11 mouse cellular contexts compared by ENCODE assay signal in genomic region chr10:81286586-81286985, GRCm38 (mm10). TPM values are rescaled to one million over a fixed set of nuclear protein-coding genes. Genes with fewer than 3 reads are reported as not detected.
DNase-seq lines count a peak whose midpoint lies in the region; ATAC-seq and TF ChIP-seq lines count a peak whose summit lies in the region.
"Had no signal": no experiment of that assay in that cellular context is flagged by ENCODE, and none has a peak within 500 bp of the region (broad histone marks: within the 10 kb centered on the region; RNA-seq: fewer than 3 reads in every experiment).

No protein-coding gene starts in this region.

- 40% methylated on average over 6 of the region's 6 CpGs for WGBS in limb, embryonic 14.5 days
- WGBS in limb, embryonic 10.5 days: 28% methylated on average over 6 of the region's 6 CpGs
- 27% methylated on average over 6 of the region's 6 CpGs for WGBS in intestine, embryonic 16.5 days
- 28% methylated on average over 6 of the region's 6 CpGs for WGBS in liver, embryonic 12.5 days (ENCODE audit: insufficient replicate concordance)
- WGBS in stomach, embryonic 14.5 days: 32% methylated on average over 6 of the region's 6 CpGs
- WGBS in cerebellum, adult 2 months: 64% methylated on average over 6 of the region's 6 CpGs

- TF ChIP-seq POLR2A in limb, embryonic 14.5 days (IDR thresholded peaks at IDR 0.05; ENCODE audit: borderline replicate concordance, extremely low read depth, insufficient read depth, insufficient read length): no peak
- no peak for TF ChIP-seq POLR2A in cerebellum, adult 2 months (IDR thresholded peaks at IDR 0.05; ENCODE audit: borderline replicate concordance, insufficient read depth, low read length)

- H3K4me2 ChIP-seq in limb, embryonic 14.5 days (replicated peaks; ENCODE audit: low read depth, low read length, severe bottlenecking): 0 out of 2 replicates have a peak overlapping the region, but pooled peaks have one; percentile 66
- H3K4me2 ChIP-seq in intestine, embryonic 16.5 days (ENCODE audit: low read depth, low read length): peak overlapping the region; percentile 79
- peak overlapping the region; percentile 72 for H3K4me2 ChIP-seq in liver, embryonic 12.5 days
- peak overlapping the region; percentile 59; the same call in 1 of the 2 replicates for H3K4me2 ChIP-seq in stomach, embryonic 14.5 days (replicated peaks; ENCODE audit: low read depth, low read length)

- no peak overlapping the region for H3K4me3 ChIP-seq in limb, embryonic 14.5 days (replicated peaks; ENCODE audit: low read length)
- no peak overlapping the region for H3K4me3 ChIP-seq in limb, embryonic 10.5 days
- H3K4me3 ChIP-seq in intestine, embryonic 16.5 days (ENCODE audit: low read length): peak overlapping the region; percentile 66
- peak overlapping the region; percentile 48; the same call in 1 of the 2 replicates for H3K4me3 ChIP-seq in liver, embryonic 12.5 days
- H3K4me3 ChIP-seq in stomach, embryonic 14.5 days (ENCODE audit: low read depth, low read length): no peak overlapping the region
- H3K4me3 ChIP-seq in cerebellum, adult 2 months (replicated peaks; ENCODE audit: insufficient read depth, low read depth, low read length): no peak overlapping the region

- intact Hi-C loops in heart, postnatal 36 days (cut with DNase I): no loop called here

- peaks cover 39% of the 10 kb centered on the region for H3K27me3 ChIP-seq in limb, embryonic 14.5 days (ENCODE audit: control insufficient read depth, insufficient read depth, low read length)
- peaks cover 92% of the 10 kb centered on the region for H3K27me3 ChIP-seq in limb, embryonic 10.5 days (ENCODE audit: low read depth, poor library complexity, severe bottlenecking)
- H3K27me3 ChIP-seq in intestine, embryonic 16.5 days (replicated peaks; ENCODE audit: control insufficient read depth, insufficient read depth, low read length): peaks cover 10% of the 10 kb centered on the region; the same call in 1 of the 2 replicates
- H3K27me3 ChIP-seq in liver, embryonic 12.5 days (replicated peaks): peaks cover 77% of the 10 kb centered on the region
- peaks cover 9% of the 10 kb centered on the region; the same call in 1 of the 2 replicates for H3K27me3 ChIP-seq in stomach, embryonic 14.5 days (ENCODE audit: control insufficient read depth, insufficient read depth, low read length)
- no peaks in the 10 kb centered on the region for H3K27me3 ChIP-seq in cerebellum, adult 2 months (ENCODE audit: control insufficient read depth, insufficient read depth, low read length)

- DNase-seq in limb, embryonic 14.5 days (ENCODE audit: low spot score): no peak
- DNase-seq in limb, embryonic 10.5 days (ENCODE audit: low spot score): no peak
- DNase-seq in cerebellum, adult 2 months: no peak
- no peak for DNase-seq in heart, postnatal 36 days
- DNase-seq in gastrocnemius, adult 8-10 months (ENCODE audit: low spot score in 2 of 2): no peak
- DNase-seq: midbrain, embryonic 14.5 days had no signal

- no peak for TF ChIP-seq CTCF in cerebellum, adult 2 months (IDR thresholded peaks at IDR 0.05; ENCODE audit: borderline replicate concordance, insufficient read depth, low read depth, low read length)

- H3K9ac ChIP-seq in limb, embryonic 14.5 days (ENCODE audit: low read depth, low read length, severe bottlenecking): no peak overlapping the region
- peak overlapping the region; percentile 76 for H3K9ac ChIP-seq in intestine, embryonic 16.5 days (ENCODE audit: low read depth, low read length)
- no peak overlapping the region for H3K9ac ChIP-seq in liver, embryonic 12.5 days
- H3K9ac ChIP-seq in stomach, embryonic 14.5 days (replicated peaks; ENCODE audit: low read depth, low read length): no peak overlapping the region

- no peaks in the 10 kb centered on the region for H3K36me3 ChIP-seq in limb, embryonic 14.5 days (ENCODE audit: control insufficient read depth, insufficient read depth, low read length)
- H3K36me3 ChIP-seq in limb, embryonic 10.5 days: no peaks in the 10 kb centered on the region
- no peaks in the 10 kb centered on the region for H3K36me3 ChIP-seq in intestine, embryonic 16.5 days (ENCODE audit: control insufficient read depth, insufficient read depth, low read length)
- H3K36me3 ChIP-seq in liver, embryonic 12.5 days: no peaks in the 10 kb centered on the region
- no peaks in the 10 kb centered on the region for H3K36me3 ChIP-seq in stomach, embryonic 14.5 days (ENCODE audit: control insufficient read depth, insufficient read depth, low read length)
- H3K36me3 ChIP-seq: G1E had no signal

- ATAC-seq in limb, embryonic 14.5 days (ENCODE audit: low FRiP score, low read depth): no peak
- ATAC-seq in intestine, embryonic 16.5 days: peak; percentile 32
- no peak for ATAC-seq in liver, embryonic 12.5 days
- no peak for ATAC-seq in stomach, embryonic 14.5 days (ENCODE audit: insufficient number of reproducible peaks, insufficient read depth, low FRiP score, low read depth)

- peaks cover 7% of the 10 kb centered on the region for H3K4me1 ChIP-seq in limb, embryonic 14.5 days (ENCODE audit: control insufficient read depth, insufficient read depth, low read length)
- H3K4me1 ChIP-seq in limb, embryonic 10.5 days: peaks cover 26% of the 10 kb centered on the region
- H3K4me1 ChIP-seq in intestine, embryonic 16.5 days (ENCODE audit: control insufficient read depth, insufficient read depth, low read length): peaks cover 19% of the 10 kb centered on the region
- peaks cover 57% of the 10 kb centered on the region for H3K4me1 ChIP-seq in liver, embryonic 12.5 days
- H3K4me1 ChIP-seq in stomach, embryonic 14.5 days (ENCODE audit: control insufficient read depth, insufficient read depth, low read length): peaks cover 9% of the 10 kb centered on the region; the same call in 1 of the 2 replicates
- no peaks in the 10 kb centered on the region; the same call in 1 of the 2 replicates for H3K4me1 ChIP-seq in cerebellum, adult 2 months (ENCODE audit: control insufficient read depth, insufficient read depth, low read length)

- no peaks in the 10 kb centered on the region for H3K9me3 ChIP-seq in limb, embryonic 14.5 days (ENCODE audit: control insufficient read depth, low read length)
- H3K9me3 ChIP-seq in limb, embryonic 10.5 days (replicated peaks): no peaks in the 10 kb centered on the region
- H3K9me3 ChIP-seq in intestine, embryonic 16.5 days (ENCODE audit: control insufficient read depth, low read length): no peaks in the 10 kb centered on the region
- no peaks in the 10 kb centered on the region for H3K9me3 ChIP-seq in liver, embryonic 12.5 days (replicated peaks)
- no peaks in the 10 kb centered on the region for H3K9me3 ChIP-seq in stomach, embryonic 14.5 days (ENCODE audit: control insufficient read depth, low read depth, low read length)
- H3K9me3 ChIP-seq: G1E had no signal

- no peak overlapping the region for H3K27ac ChIP-seq in limb, embryonic 14.5 days (replicated peaks; ENCODE audit: low read depth, low read length)
- H3K27ac ChIP-seq in limb, embryonic 10.5 days: no peak overlapping the region
- H3K27ac ChIP-seq in intestine, embryonic 16.5 days (ENCODE audit: low read length): peak overlapping the region; percentile 85
- H3K27ac ChIP-seq in liver, embryonic 12.5 days: no peak overlapping the region
- H3K27ac ChIP-seq in stomach, embryonic 14.5 days (ENCODE audit: low read length): no peak overlapping the region
- H3K27ac ChIP-seq in cerebellum, adult 2 months (ENCODE audit: insufficient read depth, low read length): no peak overlapping the region

RNA-seq across cellular contexts. Expression of gene Tjp3, which starts 4.8 kb away (rescaled TPM):
- polyA plus RNA-seq in limb, embryonic 14.5 days (2012; rRNA removed): 2.8 and 3.5 TPM in 2 replicates
- 5.2 and 6.4 TPM in 2 replicates for polyA plus RNA-seq in limb, embryonic 14.5 days (2014; fragmentation: Nextera tagmentation; extraction: Ambion mirVana)
- polyA plus RNA-seq in limb, embryonic 10.5 days (2016; fragmentation: Nextera tagmentation; extraction: Ambion mirVana): 4.7 and 5.1 TPM in 2 replicates
- 53.2 and 56.6 TPM in 2 replicates for polyA plus RNA-seq in intestine, embryonic 16.5 days (2015; fragmentation: Nextera tagmentation; extraction: Ambion mirVana)
- polyA plus RNA-seq in liver, embryonic 12.5 days (2016; fragmentation: Nextera tagmentation; extraction: Ambion mirVana): 1.1 and 1.3 TPM in 2 replicates
- 21.6 and 25.2 TPM in 2 replicates for polyA plus RNA-seq in stomach, embryonic 14.5 days (2014; fragmentation: Nextera tagmentation; extraction: Ambion mirVana)
- 0.51 and 1.2 TPM in 2 replicates for polyA plus RNA-seq in cerebellum, adult 2 months (2012; rRNA removed)
- total RNA-seq in heart, postnatal 36 days (2021): under 1 TPM in 1 of 2 experiments, not detected in 1; 0.19 TPM
- total RNA-seq in gastrocnemius, adult 8-10 months (2022): not detected
- total RNA-seq: heart, postnatal 25 days had no signal

RNA-seq across cellular contexts. Expression of gene Pip5k1c, which starts 6.2 kb away (rescaled TPM):
- 70.4 and 93.4 TPM in 2 replicates for polyA plus RNA-seq in limb, embryonic 14.5 days (2012; rRNA removed)
- 53.0 and 60.4 TPM in 2 replicates for polyA plus RNA-seq in limb, embryonic 14.5 days (2014; fragmentation: Nextera tagmentation; extraction: Ambion mirVana)
- polyA plus RNA-seq in limb, embryonic 10.5 days (2016; fragmentation: Nextera tagmentation; extraction: Ambion mirVana): 67.0 and 71.3 TPM in 2 replicates
- 35.4 and 40.5 TPM in 2 replicates for polyA plus RNA-seq in intestine, embryonic 16.5 days (2015; fragmentation: Nextera tagmentation; extraction: Ambion mirVana)
- polyA plus RNA-seq in liver, embryonic 12.5 days (2016; fragmentation: Nextera tagmentation; extraction: Ambion mirVana): 27.8 and 29.0 TPM in 2 replicates
- polyA plus RNA-seq in stomach, embryonic 14.5 days (2014; fragmentation: Nextera tagmentation; extraction: Ambion mirVana): 50.1 and 51.4 TPM in 2 replicates
- polyA plus RNA-seq in cerebellum, adult 2 months (2012; rRNA removed): 288 and 314 TPM in 2 replicates
- 10 to 100 TPM; 31.5 to 33.3 TPM for total RNA-seq in heart, postnatal 36 days (2021)
- total RNA-seq in gastrocnemius, adult 8-10 months (2022): 10 to 100 TPM; 18.5 to 22.8 (median 21.9) TPM

RNA-seq across cellular contexts. Expression of gene Apba3, which starts 19.8 kb away (rescaled TPM):
- 77.9 and 102 TPM in 2 replicates for polyA plus RNA-seq in limb, embryonic 14.5 days (2012; rRNA removed)
- 58.2 and 59.2 TPM in 2 replicates for polyA plus RNA-seq in limb, embryonic 14.5 days (2014; fragmentation: Nextera tagmentation; extraction: Ambion mirVana)
- polyA plus RNA-seq in limb, embryonic 10.5 days (2016; fragmentation: Nextera tagmentation; extraction: Ambion mirVana): 56.5 and 57.6 TPM in 2 replicates
- polyA plus RNA-seq in intestine, embryonic 16.5 days (2015; fragmentation: Nextera tagmentation; extraction: Ambion mirVana): 72.2 and 83.1 TPM in 2 replicates
- polyA plus RNA-seq in liver, embryonic 12.5 days (2016; fragmentation: Nextera tagmentation; extraction: Ambion mirVana): 27.3 and 30.4 TPM in 2 replicates
- 47.0 and 51.1 TPM in 2 replicates for polyA plus RNA-seq in stomach, embryonic 14.5 days (2014; fragmentation: Nextera tagmentation; extraction: Ambion mirVana)
- 61.8 and 63.9 TPM in 2 replicates for polyA plus RNA-seq in cerebellum, adult 2 months (2012; rRNA removed)
- 100 to 1,000 TPM; 102 to 108 TPM for total RNA-seq in heart, postnatal 36 days (2021)
- total RNA-seq in gastrocnemius, adult 8-10 months (2022): 100 to 1,000 TPM in 2 of 4 experiments, 10 to 100 TPM in 2; 94.6 to 106 (median 98.8) TPM

RNA-seq across cellular contexts. Expression of gene Mrpl54, which starts 19.9 kb away (rescaled TPM):
- polyA plus RNA-seq in limb, embryonic 14.5 days (2012; rRNA removed): 93.0 and 124 TPM in 2 replicates
- polyA plus RNA-seq in limb, embryonic 14.5 days (2014; fragmentation: Nextera tagmentation; extraction: Ambion mirVana): 200 and 202 TPM in 2 replicates
- polyA plus RNA-seq in limb, embryonic 10.5 days (2016; fragmentation: Nextera tagmentation; extraction: Ambion mirVana): 234 and 258 TPM in 2 replicates
- 240 and 249 TPM in 2 replicates for polyA plus RNA-seq in intestine, embryonic 16.5 days (2015; fragmentation: Nextera tagmentation; extraction: Ambion mirVana)
- 152 and 156 TPM in 2 replicates for polyA plus RNA-seq in liver, embryonic 12.5 days (2016; fragmentation: Nextera tagmentation; extraction: Ambion mirVana)
- 223 and 246 TPM in 2 replicates for polyA plus RNA-seq in stomach, embryonic 14.5 days (2014; fragmentation: Nextera tagmentation; extraction: Ambion mirVana)
- 81.4 and 84.9 TPM in 2 replicates for polyA plus RNA-seq in cerebellum, adult 2 months (2012; rRNA removed)
- 10 to 100 TPM; 95.2 to 97.4 TPM for total RNA-seq in heart, postnatal 36 days (2021)
- 100 to 1,000 TPM in 3 of 4 experiments, 10 to 100 TPM in 1; 96.1 to 111 (median 102) TPM for total RNA-seq in gastrocnemius, adult 8-10 months (2022)

RNA-seq across cellular contexts. Expression of gene Matk, which starts 33.9 kb away (rescaled TPM):
- 9.9 and 10.6 TPM in 2 replicates for polyA plus RNA-seq in limb, embryonic 14.5 days (2012; rRNA removed)
- polyA plus RNA-seq in limb, embryonic 14.5 days (2014; fragmentation: Nextera tagmentation; extraction: Ambion mirVana): 5.9 and 6.8 TPM in 2 replicates
- 2.1 and 3.0 TPM in 2 replicates for polyA plus RNA-seq in limb, embryonic 10.5 days (2016; fragmentation: Nextera tagmentation; extraction: Ambion mirVana)
- polyA plus RNA-seq in intestine, embryonic 16.5 days (2015; fragmentation: Nextera tagmentation; extraction: Ambion mirVana): 2.0 and 2.3 TPM in 2 replicates
- 2.0 and 2.2 TPM in 2 replicates for polyA plus RNA-seq in liver, embryonic 12.5 days (2016; fragmentation: Nextera tagmentation; extraction: Ambion mirVana)
- polyA plus RNA-seq in stomach, embryonic 14.5 days (2014; fragmentation: Nextera tagmentation; extraction: Ambion mirVana): 3.4 and 3.9 TPM in 2 replicates
- polyA plus RNA-seq in cerebellum, adult 2 months (2012; rRNA removed): 124 and 141 TPM in 2 replicates
- total RNA-seq in heart, postnatal 36 days (2021): under 1 TPM; 0.39 to 0.41 TPM
- under 1 TPM in 2 of 4 experiments, not detected in 2; 0.31 TPM for total RNA-seq in gastrocnemius, adult 8-10 months (2022)
- polyA plus RNA-seq: G1E had no signal

Comparison
In these comparisons a context has a peak if more than half of its experiments do, and no peak if none do; other contexts are left out.
1. H3K4me3 ChIP-seq: peak in intestine, embryonic 16.5 days (single experiment) and liver, embryonic 12.5 days (single experiment); none in limb, embryonic 14.5 days (single experiment), limb, embryonic 10.5 days (single experiment), stomach, embryonic 14.5 days (single experiment) and cerebellum, adult 2 months (single experiment).
2. Peak in every context shown above with its lines, with median percentiles within 50 percentile points of each other: H3K4me2 ChIP-seq.